Mouse (Mus musculus) E14TG2a.4 (cell line): ENCODE measurements around the gene Gm20388.

Experiments used
- H3K27me3 ChIP-seq: 2 replicates; pipeline ENCODE4 v1.6.1; 2014; ENCODE audit warnings: low read length, control low read depth; ENCODE audit not compliant: insufficient read depth
- H3K36me3 ChIP-seq: 2 replicates; pipeline ENCODE4 v1.6.1; 2014; ENCODE audit warnings: low read length, control low read depth; ENCODE audit not compliant: insufficient read depth
- H3K4me1 ChIP-seq: replicated peaks from 2 replicates; pipeline ENCODE4 v1.6.1; 2014; ENCODE audit warnings: low read depth, low read length, control low read depth
- H3K4me3 ChIP-seq: replicated peaks from 2 replicates; pipeline ENCODE4 v1.5.1; 2014; ENCODE audit warnings: mild to moderate bottlenecking, low read length
- H3K9me3 ChIP-seq: 2 replicates; pipeline ENCODE4 v1.6.1; 2014; ENCODE audit warnings: low read length, control low read depth
- CTCF ChIP-seq: conservative IDR thresholded peaks from 2 replicates; pipeline ENCODE4 v1.5.1; 2014; ENCODE audit warnings: low read length
- NANOG ChIP-seq: IDR thresholded peaks from 2 replicates; pipeline ENCODE4 v1.6.1; 2014; ENCODE audit warnings: borderline replicate concordance, low read length, mixed read lengths
- POU5F1 ChIP-seq: IDR thresholded peaks from 2 replicates; pipeline ENCODE4 v1.6.1; 2014; ENCODE audit warnings: low read length, borderline replicate concordance

Gm20388 gene

GRCm38 (mm10) chr8:122564363-122565352 is 2654.0 kb downstream of the Gm20388 start:
- peaks cover 10% of the 10 kb centered on the region for H3K36me3 ChIP-seq
- peaks cover 55% of the 10 kb centered on the region for H3K4me1 ChIP-seq
- peak overlapping the region; percentile 100 for H3K4me3 ChIP-seq
- H3K9me3 ChIP-seq: no peaks in the 10 kb centered on the region
- TF ChIP-seq NANOG: no peak
- no peak for TF ChIP-seq POU5F1
- no peak for TF ChIP-seq CTCF
- H3K27me3 ChIP-seq: no peaks in the 10 kb centered on the region

- no peak for TF ChIP-seq NANOG
- no peak for TF ChIP-seq CTCF
- TF ChIP-seq POU5F1: no peak
- Histone ChIP-seq H3K4me1 (peaks cover 62% of the 10 kb centered on the region), H3K4me3 (peak overlapping the region; percentile 100), H3K36me3 (peaks cover 31% of the 10 kb centered on the region), H3K27me3 (no peaks in the 10 kb centered on the region), H3K9me3 (no peaks in the 10 kb centered on the region)
These were observed 2656.1 kb downstream of the Gm20388 start for GRCm38 (mm10) chr8:122566766-122567165.

GRCm38 (mm10) chr8:122567361-122568108 is 2656.9 kb downstream of the Gm20388 start, which contains the start of gene Cdt1:
Cdt1 (plus strand) TSS chr8:122568015.
- no peak for TF ChIP-seq NANOG
- no peak for TF ChIP-seq CTCF
- TF ChIP-seq POU5F1: no peak
- peak within 1 kb of the TSS; percentile 100 for H3K4me3 ChIP-seq
- H3K9me3 ChIP-seq: no peaks in the 10 kb centered on the region
- H3K4me1 ChIP-seq: peaks cover 70% of the 10 kb centered on the region
- no peaks in the 10 kb centered on the region for H3K27me3 ChIP-seq
- peaks cover 39% of the 10 kb centered on the region for H3K36me3 ChIP-seq

GRCm38 (mm10) chr8:122568109-122568504 is 2657.5 kb downstream of the Gm20388 start:
- H3K27me3 ChIP-seq: no peaks in the 10 kb centered on the region
- H3K4me1 ChIP-seq: peaks cover 75% of the 10 kb centered on the region
- H3K4me3 ChIP-seq: peak overlapping the region; percentile 100
- H3K36me3 ChIP-seq: peaks cover 45% of the 10 kb centered on the region
- no peak for TF ChIP-seq CTCF
- no peak for TF ChIP-seq POU5F1
- TF ChIP-seq NANOG: no peak
- H3K9me3 ChIP-seq: no peaks in the 10 kb centered on the region

GRCm38 (mm10) chr8:122568881-122569309 is 2658.3 kb downstream of the Gm20388 start:
- Histone ChIP-seq H3K4me3 (peak overlapping the region; percentile 100), H3K27me3 (no peaks in the 10 kb centered on the region), H3K4me1 (peaks cover 83% of the 10 kb centered on the region), H3K9me3 (no peaks in the 10 kb centered on the region), H3K36me3 (peaks cover 51% of the 10 kb centered on the region)
- TF ChIP-seq CTCF (no peak), POU5F1 (no peak), NANOG (no peak)

- no peaks in the 10 kb centered on the region for H3K27me3 ChIP-seq
- TF ChIP-seq POU5F1 (no peak), NANOG (no peak), CTCF (no peak)
- H3K4me1 ChIP-seq: peaks cover 85% of the 10 kb centered on the region
- peaks cover 55% of the 10 kb centered on the region for H3K36me3 ChIP-seq
- peak overlapping the region; percentile 100 for H3K4me3 ChIP-seq
- no peaks in the 10 kb centered on the region for H3K9me3 ChIP-seq
These were observed 2658.7 kb downstream of the Gm20388 start for GRCm38 (mm10) chr8:122569329-122569728.

GRCm38 (mm10) chr8:122569996-122570395 is 2659.4 kb downstream of the Gm20388 start:
- TF ChIP-seq NANOG (no peak), POU5F1 (no peak), CTCF (no peak)
- peak overlapping the region; percentile 100 for H3K4me3 ChIP-seq
- H3K27me3 ChIP-seq: no peaks in the 10 kb centered on the region
- no peaks in the 10 kb centered on the region for H3K9me3 ChIP-seq
- H3K4me1 ChIP-seq: peaks cover 85% of the 10 kb centered on the region
- H3K36me3 ChIP-seq: peaks cover 62% of the 10 kb centered on the region

- H3K4me3 ChIP-seq: peak overlapping the region; percentile 100
- TF ChIP-seq CTCF (no peak), POU5F1 (no peak), NANOG (no peak)
- H3K36me3 ChIP-seq: peaks cover 71% of the 10 kb centered on the region
- peaks cover 85% of the 10 kb centered on the region for H3K4me1 ChIP-seq
- no peaks in the 10 kb centered on the region for H3K9me3 ChIP-seq
- H3K27me3 ChIP-seq: no peaks in the 10 kb centered on the region
These were observed 2660.5 kb downstream of the Gm20388 start for GRCm38 (mm10) chr8:122571153-122571552.
